Mouse (Mus musculus) E14TG2a.4 (cell line): ENCODE data around the gene Ripk1.

Source experiments
- CTCF ChIP-seq: conservative IDR thresholded peaks from 2 replicates; pipeline ENCODE4 v1.5.1; 2014; ENCODE audit warnings: low read length
- POU5F1 ChIP-seq: IDR thresholded peaks from 2 replicates; pipeline ENCODE4 v1.6.1; 2014; ENCODE audit warnings: low read length, borderline replicate concordance

DNA sequence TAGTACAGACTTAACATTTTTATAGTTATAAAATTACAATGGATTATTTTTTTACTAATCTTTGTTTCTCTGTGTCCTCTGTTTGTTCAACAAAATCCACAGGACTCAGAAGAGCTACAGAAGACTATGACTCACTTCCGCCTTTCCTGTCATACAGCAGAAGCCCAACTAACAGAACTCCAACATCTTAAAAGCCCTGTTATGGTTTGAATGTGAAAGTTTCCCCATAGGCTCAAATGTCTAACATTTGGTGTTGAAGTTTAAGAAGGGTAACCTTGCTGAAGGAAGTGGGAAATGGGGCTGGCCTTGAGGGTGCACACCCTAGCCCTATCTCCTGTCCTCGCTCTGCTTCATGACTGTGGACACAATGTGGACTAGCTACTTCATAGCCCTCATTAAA lies 42.4 kb upstream of the Ripk1 start:
- TF ChIP-seq POU5F1 (no peak), CTCF (no peak)
